Mouse (Mus musculus): ENCODE results near the gene Nck2. TPM values are rescaled to one million over a fixed set of nuclear protein-coding genes. Genes with fewer than 3 reads are reported as not detected.

The Nck2 gene
- polyA plus RNA-seq, 1 experiment from 2014 or later: 17.1 TPM

DNA sequence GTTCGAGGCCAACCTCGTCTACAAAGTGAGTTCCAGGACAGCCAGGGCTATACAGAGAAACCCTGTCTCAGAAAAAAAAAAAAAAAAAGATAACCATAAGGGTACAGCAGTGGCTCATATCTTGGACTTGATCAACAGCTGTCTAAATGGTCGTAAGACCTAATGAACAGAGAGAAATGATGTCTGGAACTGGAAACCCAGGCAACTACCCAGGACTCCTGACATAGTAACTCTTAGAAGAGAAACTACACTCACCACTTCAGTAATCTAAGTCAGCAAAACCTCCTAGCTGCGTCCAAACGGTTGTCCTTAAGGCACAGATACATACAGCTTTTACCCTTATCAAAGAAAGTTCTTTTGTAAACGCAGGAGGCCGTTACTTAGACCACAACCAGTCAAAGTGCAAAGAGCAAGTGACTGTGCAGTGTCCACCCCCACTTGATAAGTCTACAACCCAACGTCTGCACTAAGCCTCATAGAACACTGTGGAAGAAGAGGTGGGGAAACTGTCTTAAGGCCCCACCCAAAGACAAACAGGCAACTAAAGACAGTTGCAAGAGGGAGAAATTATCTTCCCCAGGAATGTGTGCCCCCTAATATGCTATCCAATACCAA, 44.7 kb upstream of the Nck2 start:
- H3K36me3 ChIP-seq (ENCODE audit: control insufficient read depth, insufficient read depth): no peaks in the 10 kb centered on the region
- no peaks in the 10 kb centered on the region for H3K27me3 ChIP-seq (replicated peaks; ENCODE audit: control insufficient read depth, insufficient read depth, low read length)
- H3K4me2 ChIP-seq (replicated peaks; ENCODE audit: low read depth): no peak overlapping the region
- H3K9ac ChIP-seq (ENCODE audit: low read depth, low read length): no peak overlapping the region
- no peaks in the 10 kb centered on the region for H3K4me1 ChIP-seq (replicated peaks; ENCODE audit: control insufficient read depth, insufficient read depth, low read length)
- ATAC-seq: peak; percentile 78
- TF ChIP-seq CTCF (IDR thresholded peaks at IDR 0.05; ENCODE audit: low read depth): no peak
- H3K9me3 ChIP-seq (ENCODE audit: control insufficient read depth): no peaks in the 10 kb centered on the region
- H3K27ac ChIP-seq (ENCODE audit: low read depth, low read length): no peak overlapping the region
- H3K4me3 ChIP-seq (ENCODE audit: low read depth, low read length): no peak overlapping the region
- 45% methylated on average over 8 of the region's 8 CpGs for WGBS

DNA sequence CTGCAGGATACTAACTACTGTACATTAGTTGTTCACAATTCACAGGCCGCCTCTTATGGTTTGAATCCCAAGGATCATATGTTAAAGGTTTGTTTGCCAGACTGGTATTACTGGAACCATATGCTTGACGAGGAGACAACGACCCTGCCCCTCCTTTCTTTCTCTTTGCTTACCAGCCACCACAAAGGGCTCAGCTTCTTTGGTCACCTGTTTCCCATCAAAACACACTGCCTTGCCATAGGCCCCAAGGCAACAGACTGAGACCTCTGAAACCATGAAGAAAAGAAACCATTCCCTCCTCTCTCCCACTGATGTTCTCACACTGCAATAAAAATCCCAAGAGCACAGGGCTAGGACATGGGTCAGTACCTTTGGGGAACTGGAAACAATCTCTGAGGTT, 43.7 kb upstream of the Nck2 start:
- Histone ChIP-seq H3K9me3 (ENCODE audit: control insufficient read depth) (no peaks in the 10 kb centered on the region), H3K9ac (ENCODE audit: low read depth, low read length) (no peak overlapping the region), H3K4me3 (ENCODE audit: low read depth, low read length) (no peak overlapping the region), H3K27ac (ENCODE audit: low read depth, low read length) (no peak overlapping the region), H3K27me3 (replicated peaks; ENCODE audit: control insufficient read depth, insufficient read depth, low read length) (no peaks in the 10 kb centered on the region), H3K4me1 (replicated peaks; ENCODE audit: control insufficient read depth, insufficient read depth, low read length) (no peaks in the 10 kb centered on the region), H3K36me3 (ENCODE audit: control insufficient read depth, insufficient read depth) (no peaks in the 10 kb centered on the region), H3K4me2 (replicated peaks; ENCODE audit: low read depth) (no peak overlapping the region)
- no peak for TF ChIP-seq CTCF (IDR thresholded peaks at IDR 0.05; ENCODE audit: low read depth)
- no peak for ATAC-seq
- WGBS: 57% methylated on average over 3 of the region's 3 CpGs

DNA sequence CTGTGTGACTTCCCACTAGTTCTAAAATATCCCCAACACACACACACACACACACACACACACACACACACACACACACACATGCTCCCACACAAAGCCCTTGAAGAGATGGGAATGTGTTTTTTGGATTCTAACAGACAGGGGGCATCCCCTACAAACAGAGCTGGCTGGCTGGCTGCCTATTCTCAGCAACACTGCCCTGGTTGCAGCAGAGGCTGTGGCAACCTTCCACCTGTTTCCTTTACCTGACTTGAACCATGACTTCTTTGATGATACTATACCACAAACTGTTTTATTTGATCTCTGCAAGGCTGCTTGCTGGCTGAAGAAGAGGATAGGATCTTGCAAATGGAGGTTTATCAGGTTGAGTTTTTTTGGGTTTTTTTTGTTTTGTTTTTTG, 41.0 kb upstream of the Nck2 start:
- Histone ChIP-seq H3K9me3 (ENCODE audit: control insufficient read depth) (no peaks in the 10 kb centered on the region), H3K4me2 (replicated peaks; ENCODE audit: low read depth) (no peak overlapping the region), H3K4me3 (ENCODE audit: low read depth, low read length) (no peak overlapping the region), H3K27me3 (replicated peaks; ENCODE audit: control insufficient read depth, insufficient read depth, low read length) (no peaks in the 10 kb centered on the region), H3K4me1 (replicated peaks; ENCODE audit: control insufficient read depth, insufficient read depth, low read length) (no peaks in the 10 kb centered on the region), H3K27ac (ENCODE audit: low read depth, low read length) (no peak overlapping the region), H3K9ac (ENCODE audit: low read depth, low read length) (no peak overlapping the region), H3K36me3 (ENCODE audit: control insufficient read depth, insufficient read depth) (no peaks in the 10 kb centered on the region)
- TF ChIP-seq CTCF (IDR thresholded peaks at IDR 0.05; ENCODE audit: low read depth): 0 out of 2 replicates have a peak, but pooled peaks have one; percentile 4
- ATAC-seq: no peak

DNA sequence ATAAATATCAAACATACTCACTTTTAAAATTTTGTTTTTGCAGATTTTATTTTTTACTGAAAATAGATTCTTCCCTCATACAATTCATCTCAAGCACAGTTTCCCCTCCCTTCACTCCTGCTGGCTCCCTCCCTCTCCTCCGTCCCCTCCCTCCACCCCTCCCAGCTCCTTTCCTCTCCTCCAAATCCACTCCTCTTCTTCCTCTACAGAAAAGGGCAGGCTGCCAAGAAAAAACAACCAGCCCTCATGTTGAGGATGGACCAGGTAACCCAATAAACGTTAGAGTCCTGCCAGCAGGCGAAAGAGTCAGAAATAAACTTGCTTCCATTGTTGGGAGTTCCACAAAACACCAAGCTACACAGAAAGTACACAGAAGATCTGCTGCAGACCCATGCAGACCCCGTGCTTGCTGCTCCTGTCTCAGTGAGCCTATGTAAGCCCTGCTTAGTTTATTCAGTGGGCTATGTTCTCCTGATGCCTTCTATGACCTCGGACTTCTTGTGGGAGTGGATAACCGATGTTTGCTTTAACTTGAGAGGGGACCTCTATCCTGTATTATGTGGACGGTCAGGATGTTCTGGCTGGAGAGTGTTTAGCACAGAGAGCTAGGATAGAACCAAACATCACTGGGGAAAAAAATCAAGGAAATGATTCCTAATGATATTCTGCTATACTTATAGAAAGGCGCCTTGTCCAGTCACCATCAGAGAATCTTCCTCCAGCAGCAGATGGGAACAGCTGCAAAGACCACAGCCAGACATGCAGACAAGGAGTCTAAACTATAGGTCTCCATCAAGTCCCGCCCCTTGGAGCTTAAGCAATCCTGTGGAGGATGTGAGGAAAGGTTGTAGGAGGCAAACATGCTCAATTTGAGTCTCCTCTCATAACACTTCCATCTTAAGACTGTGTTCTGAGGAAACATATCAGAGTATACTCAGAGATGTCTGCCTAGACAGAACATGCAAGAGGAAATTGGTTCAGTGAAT, 39.4 kb upstream of the Nck2 start:
- Histone ChIP-seq H3K27ac (ENCODE audit: low read depth, low read length) (no peak overlapping the region), H3K9ac (ENCODE audit: low read depth, low read length) (no peak overlapping the region), H3K4me2 (replicated peaks; ENCODE audit: low read depth) (no peak overlapping the region), H3K4me1 (replicated peaks; ENCODE audit: control insufficient read depth, insufficient read depth, low read length) (no peaks in the 10 kb centered on the region), H3K27me3 (replicated peaks; ENCODE audit: control insufficient read depth, insufficient read depth, low read length) (no peaks in the 10 kb centered on the region), H3K4me3 (ENCODE audit: low read depth, low read length) (no peak overlapping the region), H3K36me3 (ENCODE audit: control insufficient read depth, insufficient read depth) (no peaks in the 10 kb centered on the region), H3K9me3 (ENCODE audit: control insufficient read depth) (no peaks in the 10 kb centered on the region)
- TF ChIP-seq CTCF (IDR thresholded peaks at IDR 0.05; ENCODE audit: low read depth): no peak
- ATAC-seq: no peak
- 22% methylated on average over 9 of the region's 9 CpGs for WGBS

DNA sequence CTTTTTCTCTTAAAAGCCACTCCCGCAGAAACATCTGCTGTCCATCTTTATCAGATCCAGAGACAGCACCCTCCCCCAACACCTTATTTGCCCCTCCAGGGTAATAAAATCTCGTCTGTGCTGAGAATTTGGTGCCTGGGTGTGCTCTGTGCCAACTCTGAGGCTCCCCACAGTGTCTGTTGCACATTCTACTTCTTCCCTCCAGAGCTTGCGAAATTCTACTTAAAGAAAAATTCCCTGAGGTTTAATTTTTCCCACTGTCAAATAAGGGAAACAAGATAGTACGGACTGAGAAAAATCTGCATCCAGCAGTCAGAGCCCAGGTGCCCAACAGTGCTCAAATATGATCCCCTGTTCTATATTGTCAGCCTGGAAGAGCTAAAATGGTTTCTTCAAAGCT, 35.4 kb upstream of the Nck2 start:
- ATAC-seq: no peak

DNA sequence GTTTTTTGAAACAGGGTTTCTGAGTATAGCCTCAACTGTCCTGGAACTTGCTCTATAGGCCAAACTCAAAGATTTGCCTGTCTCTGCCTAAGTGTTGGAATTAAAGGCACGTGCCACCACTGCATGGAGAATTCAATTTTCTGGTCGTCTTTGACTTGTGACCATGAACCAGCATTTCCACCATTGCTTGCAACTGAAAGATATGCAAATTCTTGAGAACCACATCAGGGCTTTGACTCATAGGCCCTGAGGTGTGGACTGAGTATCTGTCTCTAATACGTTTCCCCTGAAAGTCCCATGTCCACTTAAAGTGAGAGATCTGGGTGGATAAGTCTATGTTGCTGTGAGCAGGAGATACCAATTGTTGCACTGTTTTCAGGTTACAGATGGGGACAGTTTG, 31.6 kb upstream of the Nck2 start:
- no peak for ATAC-seq
- H3K9ac ChIP-seq (ENCODE audit: low read depth, low read length): no peak overlapping the region
- H3K9me3 ChIP-seq (ENCODE audit: control insufficient read depth): no peaks in the 10 kb centered on the region
- 85% methylated on average over 3 of the region's 3 CpGs for WGBS
- no peaks in the 10 kb centered on the region for H3K36me3 ChIP-seq (ENCODE audit: control insufficient read depth, insufficient read depth)
- no peak overlapping the region for H3K4me3 ChIP-seq (ENCODE audit: low read depth, low read length)
- no peak for TF ChIP-seq CTCF (IDR thresholded peaks at IDR 0.05; ENCODE audit: low read depth)
- H3K4me1 ChIP-seq (replicated peaks; ENCODE audit: control insufficient read depth, insufficient read depth, low read length): no peaks in the 10 kb centered on the region
- H3K27ac ChIP-seq (ENCODE audit: low read depth, low read length): no peak overlapping the region
- H3K4me2 ChIP-seq (replicated peaks; ENCODE audit: low read depth): no peak overlapping the region
- no peaks in the 10 kb centered on the region for H3K27me3 ChIP-seq (replicated peaks; ENCODE audit: control insufficient read depth, insufficient read depth, low read length)

More for the DNA sequence above, 35.4 kb upstream of the Nck2 start:
- no peaks in the 10 kb centered on the region for H3K9me3 ChIP-seq (ENCODE audit: control insufficient read depth)
- H3K9ac ChIP-seq (ENCODE audit: low read depth, low read length): no peak overlapping the region
- no peak overlapping the region for H3K27ac ChIP-seq (ENCODE audit: low read depth, low read length)
- no peaks in the 10 kb centered on the region for H3K4me1 ChIP-seq (replicated peaks; ENCODE audit: control insufficient read depth, insufficient read depth, low read length)
- H3K4me3 ChIP-seq (ENCODE audit: low read depth, low read length): no peak overlapping the region
- 52% methylated on average over 4 of the region's 4 CpGs for WGBS
- no peaks in the 10 kb centered on the region for H3K27me3 ChIP-seq (replicated peaks; ENCODE audit: control insufficient read depth, insufficient read depth, low read length)
- H3K36me3 ChIP-seq (ENCODE audit: control insufficient read depth, insufficient read depth): no peaks in the 10 kb centered on the region
- TF ChIP-seq CTCF (IDR thresholded peaks at IDR 0.05; ENCODE audit: low read depth): no peak
- no peak overlapping the region for H3K4me2 ChIP-seq (replicated peaks; ENCODE audit: low read depth)

Measured in intestine, postnatal 0 days (tissue).